Mouse (Mus musculus): Measurements from ENCODE around the gene Rpl12.
"Not testable (repeated sequence)": the region's sequence is repeated elsewhere in the genome, so short reads cannot be mapped to it uniquely, and the experiment has no call there.

Rpl12 gene

GRCm38 (mm10) chr2:32982700-32983099, 21.3 kb downstream of the Rpl12 start:
- DNase-seq, result no peak

- DNase-seq, result no peak
Measured at GRCm38 (mm10) chr2:32983617-32984016, 22.3 kb downstream of the Rpl12 start.

- no peak for DNase-seq
Measured at GRCm38 (mm10) chr2:32985844-32986243, 24.5 kb downstream of the Rpl12 start.

GRCm38 (mm10) chr2:32989376-32989775, 28.0 kb downstream of the Rpl12 start:
- DNase-seq, result no peak

- no peak for DNase-seq
Measured at GRCm38 (mm10) chr2:32990167-32990832, 28.9 kb downstream of the Rpl12 start.

- no peak for DNase-seq
Measured at GRCm38 (mm10) chr2:32992130-32992529, 30.8 kb downstream of the Rpl12 start.

GRCm38 (mm10) chr2:32997081-32997480, 35.7 kb downstream of the Rpl12 start:
- DNase-seq, result no peak

- no peak for DNase-seq
Measured at GRCm38 (mm10) chr2:32997792-32998191, 36.4 kb downstream of the Rpl12 start.

GRCm38 (mm10) chr2:32999752-33000151, 38.4 kb downstream of the Rpl12 start:
- DNase-seq, result no peak

GRCm38 (mm10) chr2:33002144-33002543, 40.8 kb downstream of the Rpl12 start:
- no peak for DNase-seq

- no peak for DNase-seq
Measured at GRCm38 (mm10) chr2:33005041-33005440, 43.7 kb downstream of the Rpl12 start.

GRCm38 (mm10) chr2:33009055-33009454, 47.7 kb downstream of the Rpl12 start:
- not testable (repeated sequence) for DNase-seq

- DNase-seq, result no peak
Measured at GRCm38 (mm10) chr2:33014877-33015276, 53.5 kb downstream of the Rpl12 start.
